Mouse (Mus musculus) cerebral cortex, adult 2 months (tissue): Measurements from ENCODE around the gene Klhl34.

Experiments used
- WGBS: fragments of 180-500 bp; shearing (Covaris S2); methylation state at CpG from one replicate; pipeline ENCODE4 v1.1.7; 2018; 5-methylcytosine and 5-hydroxymethylcytosine counted together

Klhl34 gene

GRCm38 (mm10) chrX:157818207-157818920, at the start of gene Klhl34:
Gene Klhl34, plus strand, starts transcription at chrX:157818435.
- WGBS, result 37% methylated on average over 28 of the region's 28 CpGs

- WGBS, result 93% methylated on average over 2 of the region's 2 CpGs
Measured at GRCm38 (mm10) chrX:157801669-157802068, 16.6 kb upstream of the Klhl34 start.

GRCm38 (mm10) chrX:157809721-157810120, 8.5 kb upstream of the Klhl34 start:
- WGBS, result 73% methylated on average over 1 of the region's 1 CpGs

GRCm38 (mm10) chrX:157817571-157818206, 546 bp upstream of the Klhl34 start:
- WGBS, result 10% methylated on average over 25 of the region's 31 CpGs

GRCm38 (mm10) chrX:157818921-157819260, 656 bp downstream of the Klhl34 start:
- WGBS, result 82% methylated on average over 13 of the region's 13 CpGs

GRCm38 (mm10) chrX:157829983-157830382, 11.7 kb downstream of the Klhl34 start:
- WGBS, result 35% methylated on average over 4 of the region's 4 CpGs
